Mouse (Mus musculus): ENCODE measurements around the gene Selenok. TPM values are rescaled to one million over a fixed set of nuclear protein-coding genes. Genes with fewer than 3 reads are reported as not detected.

Selenok gene
- polyA plus RNA-seq, 1 experiment = 14.3 TPM

- H3K27ac ChIP-seq (ENCODE audit: insufficient read depth, low read depth, low read length) = peak overlapping the region; percentile 96
- H3K4me3 ChIP-seq (ENCODE audit: low read depth, low read length) = peak overlapping the region; percentile 85
These were observed 41.9 kb downstream of the Selenok start for GRCm38 (mm10) chr14:30009864-30010560.

DNA sequence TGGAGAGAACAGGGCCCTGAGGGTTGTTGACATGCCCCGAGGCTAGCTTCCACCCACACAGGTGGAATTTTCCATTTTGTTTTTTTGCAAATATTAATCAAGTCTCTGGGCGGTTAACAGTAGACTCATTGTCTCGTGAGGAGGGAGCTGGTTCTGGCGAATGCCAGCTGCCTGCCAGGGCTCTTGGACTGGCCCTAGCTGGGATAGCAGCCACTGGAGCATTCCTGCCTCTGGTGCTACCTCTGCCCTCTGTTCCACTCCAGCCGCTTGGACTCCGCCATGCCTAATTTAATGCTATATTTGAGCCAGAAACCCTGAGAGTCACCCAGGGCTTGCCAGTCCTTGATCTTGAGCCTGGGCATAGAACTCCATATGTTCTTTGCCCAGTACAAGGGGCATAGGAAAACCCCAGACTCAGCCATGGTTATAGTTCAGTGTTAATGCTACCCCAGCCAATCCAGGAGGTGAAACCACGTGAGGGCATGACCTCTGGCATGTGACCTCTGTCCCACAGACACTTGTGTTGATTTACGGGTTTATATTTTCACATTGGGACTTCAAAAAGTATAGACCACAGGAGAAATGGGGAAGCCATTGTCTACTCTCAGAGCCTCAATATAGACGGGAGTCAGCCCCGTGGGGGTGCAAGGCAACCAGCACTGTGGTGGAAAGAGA is 43.9 kb downstream of the Selenok start:
- H3K4me1 ChIP-seq (ENCODE audit: control insufficient read depth, insufficient read depth, insufficient read length, low read length) = peaks cover 26% of the 10 kb centered on the region
- peaks cover 8% of the 10 kb centered on the region; the same call in 1 of the 2 replicates for H3K36me3 ChIP-seq (ENCODE audit: control insufficient read depth, insufficient read depth, low read length)
- TF ChIP-seq POLR2A (IDR thresholded peaks at IDR 0.05; ENCODE audit: low read depth, low read length) (no peak), CTCF (IDR thresholded peaks at IDR 0.05; ENCODE audit: extremely low read depth, insufficient read length, insufficient replicate concordance, low read depth, low read length) (no peak)
- peak overlapping the region; percentile 30 for H3K27ac ChIP-seq (ENCODE audit: insufficient read depth, low read depth, low read length)
- 36% methylated on average over 10 of the region's 10 CpGs for WGBS
- no peaks in the 10 kb centered on the region for H3K27me3 ChIP-seq (ENCODE audit: control insufficient read depth, insufficient read depth, low read length)
- H3K4me3 ChIP-seq (ENCODE audit: low read depth, low read length) = peak overlapping the region; percentile 9; the same call in 1 of the 2 replicates

More at GRCm38 (mm10) chr14:30009864-30010560, 41.9 kb downstream of the Selenok start:
- H3K4me1 ChIP-seq (ENCODE audit: control insufficient read depth, insufficient read depth, insufficient read length, low read length) = peaks cover 20% of the 10 kb centered on the region
- no peaks in the 10 kb centered on the region for H3K27me3 ChIP-seq (ENCODE audit: control insufficient read depth, insufficient read depth, low read length)
- H3K36me3 ChIP-seq (ENCODE audit: control insufficient read depth, insufficient read depth, low read length) = peaks cover 7% of the 10 kb centered on the region; the same call in 1 of the 2 replicates
- 16% methylated on average over 10 of the region's 10 CpGs for WGBS
- TF ChIP-seq CTCF (IDR thresholded peaks at IDR 0.05; ENCODE audit: extremely low read depth, insufficient read length, insufficient replicate concordance, low read depth, low read length) = no peak
- peak; percentile 35; the same call in 1 of the 2 replicates for TF ChIP-seq POLR2A (IDR thresholded peaks at IDR 0.05; ENCODE audit: low read depth, low read length)

GRCm38 (mm10) chr14:30014487-30014886 is 46.4 kb downstream of the Selenok start:
- peaks cover 11% of the 10 kb centered on the region for H3K36me3 ChIP-seq (ENCODE audit: control insufficient read depth, insufficient read depth, low read length)
- H3K27ac ChIP-seq (ENCODE audit: insufficient read depth, low read depth, low read length) = no peak overlapping the region
- 76% methylated on average over 10 of the region's 10 CpGs for WGBS
- H3K4me3 ChIP-seq (ENCODE audit: low read depth, low read length) = no peak overlapping the region
- peaks cover 41% of the 10 kb centered on the region for H3K4me1 ChIP-seq (ENCODE audit: control insufficient read depth, insufficient read depth, insufficient read length, low read length)
- no peaks in the 10 kb centered on the region for H3K27me3 ChIP-seq (ENCODE audit: control insufficient read depth, insufficient read depth, low read length)
- TF ChIP-seq POLR2A (IDR thresholded peaks at IDR 0.05; ENCODE audit: low read depth, low read length) (no peak), CTCF (IDR thresholded peaks at IDR 0.05; ENCODE audit: extremely low read depth, insufficient read length, insufficient replicate concordance, low read depth, low read length) (no peak)

- no peak for TF ChIP-seq CTCF (IDR thresholded peaks at IDR 0.05; ENCODE audit: extremely low read depth, insufficient read length, insufficient replicate concordance, low read depth, low read length)
- TF ChIP-seq POLR2A (IDR thresholded peaks at IDR 0.05; ENCODE audit: low read depth, low read length) = no peak
- H3K36me3 ChIP-seq (ENCODE audit: control insufficient read depth, insufficient read depth, low read length) = peaks cover 11% of the 10 kb centered on the region
- WGBS = 84% methylated on average over 1 of the region's 1 CpGs
- no peaks in the 10 kb centered on the region for H3K27me3 ChIP-seq (ENCODE audit: control insufficient read depth, insufficient read depth, low read length)
- H3K27ac ChIP-seq (ENCODE audit: insufficient read depth, low read depth, low read length) = no peak overlapping the region
- H3K4me3 ChIP-seq (ENCODE audit: low read depth, low read length) = no peak overlapping the region
- peaks cover 45% of the 10 kb centered on the region for H3K4me1 ChIP-seq (ENCODE audit: control insufficient read depth, insufficient read depth, insufficient read length, low read length)
These were observed 46.9 kb downstream of the Selenok start for GRCm38 (mm10) chr14:30015008-30015407.

DNA sequence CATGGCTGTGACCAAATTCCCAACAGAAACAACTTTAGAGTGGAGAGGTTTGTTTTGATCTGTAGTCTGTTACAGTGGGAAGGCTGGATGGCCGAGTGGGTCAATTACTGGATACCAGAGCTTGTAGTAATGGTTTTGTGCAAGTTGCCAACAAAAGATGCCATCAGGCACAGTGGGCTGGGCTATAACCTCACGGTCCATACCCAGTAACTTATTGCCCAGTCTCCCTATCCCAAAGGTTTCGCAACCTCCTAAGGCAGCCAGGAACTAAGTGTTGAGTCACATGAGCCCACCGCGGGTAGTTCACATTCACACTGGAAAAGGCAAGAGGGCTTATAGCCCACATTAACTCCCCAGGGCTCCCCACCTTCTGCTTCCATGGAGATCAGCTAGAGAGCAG is 48.6 kb downstream of the Selenok start:
- H3K36me3 ChIP-seq (ENCODE audit: control insufficient read depth, insufficient read depth, low read length) = peaks cover 16% of the 10 kb centered on the region
- no peak overlapping the region for H3K4me3 ChIP-seq (ENCODE audit: low read depth, low read length)
- H3K27ac ChIP-seq (ENCODE audit: insufficient read depth, low read depth, low read length) = peak overlapping the region; percentile 21; the same call in 1 of the 2 replicates
- TF ChIP-seq CTCF (IDR thresholded peaks at IDR 0.05; ENCODE audit: extremely low read depth, insufficient read length, insufficient replicate concordance, low read depth, low read length) (no peak), POLR2A (IDR thresholded peaks at IDR 0.05; ENCODE audit: low read depth, low read length) (no peak)
- peaks cover 39% of the 10 kb centered on the region for H3K4me1 ChIP-seq (ENCODE audit: control insufficient read depth, insufficient read depth, insufficient read length, low read length)
- H3K27me3 ChIP-seq (ENCODE audit: control insufficient read depth, insufficient read depth, low read length) = no peaks in the 10 kb centered on the region
- 59% methylated on average over 5 of the region's 5 CpGs for WGBS

GRCm38 (mm10) chr14:30017794-30018462 is 49.8 kb downstream of the Selenok start:
- Histone ChIP-seq H3K36me3 (ENCODE audit: control insufficient read depth, insufficient read depth, low read length) (peaks cover 20% of the 10 kb centered on the region), H3K4me1 (ENCODE audit: control insufficient read depth, insufficient read depth, insufficient read length, low read length) (peaks cover 34% of the 10 kb centered on the region), H3K27me3 (ENCODE audit: control insufficient read depth, insufficient read depth, low read length) (no peaks in the 10 kb centered on the region), H3K4me3 (ENCODE audit: low read depth, low read length) (no peak overlapping the region), H3K27ac (ENCODE audit: insufficient read depth, low read depth, low read length) (peak overlapping the region; percentile 81)
- 39% methylated on average over 8 of the region's 8 CpGs for WGBS
- no peak for TF ChIP-seq CTCF (IDR thresholded peaks at IDR 0.05; ENCODE audit: extremely low read depth, insufficient read length, insufficient replicate concordance, low read depth, low read length)
- no peak for TF ChIP-seq POLR2A (IDR thresholded peaks at IDR 0.05; ENCODE audit: low read depth, low read length)

- TF ChIP-seq POLR2A (IDR thresholded peaks at IDR 0.05; ENCODE audit: low read depth, low read length) (no peak), CTCF (IDR thresholded peaks at IDR 0.05; ENCODE audit: extremely low read depth, insufficient read length, insufficient replicate concordance, low read depth, low read length) (no peak)
- H3K4me3 ChIP-seq (ENCODE audit: low read depth, low read length) = no peak overlapping the region
These were observed 50.3 kb downstream of the Selenok start for GRCm38 (mm10) chr14:30018463-30018801.

More at GRCm38 (mm10) chr14:30018463-30018801, 50.3 kb downstream of the Selenok start:
- peaks cover 19% of the 10 kb centered on the region for H3K36me3 ChIP-seq (ENCODE audit: control insufficient read depth, insufficient read depth, low read length)
- 78% methylated on average over 4 of the region's 4 CpGs for WGBS
- H3K27ac ChIP-seq (ENCODE audit: insufficient read depth, low read depth, low read length) = peak overlapping the region; percentile 81
- peaks cover 34% of the 10 kb centered on the region for H3K4me1 ChIP-seq (ENCODE audit: control insufficient read depth, insufficient read depth, insufficient read length, low read length)
- no peaks in the 10 kb centered on the region for H3K27me3 ChIP-seq (ENCODE audit: control insufficient read depth, insufficient read depth, low read length)
